Mouse (Mus musculus) heart, embryonic 15.5 days (tissue): ENCODE measurements at regions not wholly inside any gene's neighbourhood (a gene's known extent, or its start where the extent isn't known, plus 50 kb on each side); places are given as distances from the start of the nearest gene placed in this dataset.

Experiments used
- ATAC-seq: fragments of 200-750 bp; cut with Nextera tagmentation; replicated peaks from 2 replicates; pipeline ENCODE4 v1.8.0; 2017; ENCODE audit warnings: low read depth, moderate TSS enrichment; ENCODE audit not compliant: insufficient number of reproducible peaks, insufficient read depth, low FRiP score
- H3K27ac ChIP-seq: fragments of 300-500 bp; sonication (generic); 2 replicates; pipeline ENCODE4 v1.5.1; 2015; ENCODE audit warnings: mild to moderate bottlenecking, inconsistent platforms
- H3K27me3 ChIP-seq: fragments of 300-500 bp; sonication (generic); 2 replicates; pipeline ENCODE4 v1.6.1; 2015; ENCODE audit warnings: inconsistent platforms
- H3K36me3 ChIP-seq: fragments of 300-500 bp; sonication (generic); 2 replicates; pipeline ENCODE4 v1.6.1; 2015; ENCODE audit warnings: mild to moderate bottlenecking, inconsistent platforms
- H3K4me1 ChIP-seq: fragments of 300-500 bp; sonication (generic); replicated peaks from 2 replicates; pipeline ENCODE4 v1.6.1; 2015; ENCODE audit warnings: inconsistent platforms
- H3K4me2 ChIP-seq: fragments of 300-500 bp; sonication (generic); 2 replicates; pipeline ENCODE4 v1.6.1; 2015; ENCODE audit warnings: inconsistent platforms, mild to moderate bottlenecking, moderate library complexity
- H3K4me3 ChIP-seq: fragments of 300-500 bp; sonication (generic); 2 replicates; pipeline ENCODE4 v1.5.1; 2015; ENCODE audit warnings: mild to moderate bottlenecking, inconsistent platforms
- H3K9ac ChIP-seq: fragments of 300-500 bp; sonication (generic); 2 replicates; pipeline ENCODE4 v1.6.1; 2015; ENCODE audit warnings: mild to moderate bottlenecking, inconsistent platforms
- H3K9me3 ChIP-seq: fragments of 300-500 bp; sonication (generic); replicated peaks from 2 replicates; pipeline ENCODE4 v1.6.1; 2016; ENCODE audit warnings: inconsistent platforms
- WGBS: fragments of 180-500 bp; shearing (Covaris S2); methylation state at CpG from one replicate; pipeline ENCODE4 v1.1.7; 2015; ENCODE audit warnings: mixed read lengths; 5-methylcytosine and 5-hydroxymethylcytosine counted together

GRCm38 (mm10) chr13:82129777-82130735 lies 347.2 kb downstream of the Cetn3 start:
- WGBS, result 49% methylated on average over 7 of the region's 7 CpGs

More at GRCm38 (mm10) chr13:82129777-82130735, 347.2 kb downstream of the Cetn3 start:
- ATAC-seq, result no peak
- Histone ChIP-seq H3K27me3 (no peaks in the 10 kb centered on the region), H3K36me3 (no peaks in the 10 kb centered on the region), H3K9ac (no peak overlapping the region), H3K4me1 (no peaks in the 10 kb centered on the region), H3K9me3 (no peaks in the 10 kb centered on the region), H3K4me3 (no peak overlapping the region), H3K4me2 (no peak overlapping the region), H3K27ac (no peak overlapping the region)
